Mouse (Mus musculus) skeletal muscle tissue, adult 2 months (tissue): ENCODE measurements around the gene Arhgap4.

Experiments
- DNase-seq: peaks from one replicate; pipeline ENCODE4 v3.0.0-alpha.2; 2012; ENCODE audit warnings: low read depth, low spot score

Gene Arhgap4

GRCm38 (mm10) chrX:73914827-73915703, 6.6 kb downstream of the Arhgap4 start:
- peak; percentile 98 for DNase-seq

GRCm38 (mm10) chrX:73911588-73911987, 10.1 kb downstream of the Arhgap4 start:
- DNase-seq, result no peak

- no peak for DNase-seq
Observed at GRCm38 (mm10) chrX:73911156-73911555, 10.5 kb downstream of the Arhgap4 start.

GRCm38 (mm10) chrX:73910451-73910850, 11.2 kb downstream of the Arhgap4 start:
- DNase-seq, result no peak

- no peak for DNase-seq
Observed at GRCm38 (mm10) chrX:73910049-73910448, 11.6 kb downstream of the Arhgap4 start.

- DNase-seq, result no peak
Observed at GRCm38 (mm10) chrX:73897959-73898358, 23.7 kb downstream of the Arhgap4 start.

GRCm38 (mm10) chrX:73895719-73896118, 26.0 kb downstream of the Arhgap4 start, which contains the start of gene L1cam:
Gene L1cam (minus strand): TSS chrX:73896105.
- no peak for DNase-seq

GRCm38 (mm10) chrX:73892833-73893232, 28.8 kb downstream of the Arhgap4 start:
- DNase-seq, result no peak

- DNase-seq, result no peak
Observed at GRCm38 (mm10) chrX:73891551-73892152, 30.0 kb downstream of the Arhgap4 start, which contains the start of gene Avpr2. Gene Avpr2 (plus strand): TSS chrX:73892102.

GRCm38 (mm10) chrX:73881463-73881862, 40.2 kb downstream of the Arhgap4 start:
- DNase-seq, result no peak

- DNase-seq, result no peak
Observed at GRCm38 (mm10) chrX:73881036-73881427, 40.6 kb downstream of the Arhgap4 start.

- DNase-seq, result no peak
Observed at GRCm38 (mm10) chrX:73880194-73881035, 41.3 kb downstream of the Arhgap4 start.

GRCm38 (mm10) chrX:73877014-73877413, 44.7 kb downstream of the Arhgap4 start:
- DNase-seq, result no peak

- no peak for DNase-seq
Observed at GRCm38 (mm10) chrX:73875881-73876280, 45.8 kb downstream of the Arhgap4 start.

- DNase-seq, result no peak
Observed at GRCm38 (mm10) chrX:73871956-73872355, 49.7 kb downstream of the Arhgap4 start.

- no peak for DNase-seq
Observed at GRCm38 (mm10) chrX:73871474-73871873, 50.2 kb downstream of the Arhgap4 start.

- no peak for DNase-seq
Observed at GRCm38 (mm10) chrX:73869334-73869733, 52.3 kb downstream of the Arhgap4 start.

- no peak for DNase-seq
Observed at GRCm38 (mm10) chrX:73867852-73868251, 53.8 kb downstream of the Arhgap4 start.

GRCm38 (mm10) chrX:73867256-73867655, 54.4 kb downstream of the Arhgap4 start:
- no peak for DNase-seq

GRCm38 (mm10) chrX:73864692-73865091, 57.0 kb downstream of the Arhgap4 start:
- no peak for DNase-seq

- DNase-seq, result no peak
Observed at GRCm38 (mm10) chrX:73855087-73855408, 66.6 kb downstream of the Arhgap4 start.
